Mouse (Mus musculus) MEL (cell line): ENCODE data around the gene Polr2l. TPM values are rescaled to one million over a fixed set of nuclear protein-coding genes. Genes with fewer than 3 reads are reported as not detected.

Experiments
- DNase-seq: peaks from one replicate; pipeline ENCODE4 v3.0.0; 2011; ENCODE audit warnings: low read depth, low spot score
- H3K27ac ChIP-seq: 2 replicates; pipeline ENCODE4 v1.5.1; 2012; ENCODE audit warnings: low read depth, mild to moderate bottlenecking, control low read depth, low read length, moderate library complexity; ENCODE audit not compliant: control insufficient read depth
- H3K27me3 ChIP-seq, 2 experiments: fragments of 150-350 bp in 1 of 2; sonication (generic) in 1 of 2; 2 replicates each; pipeline ENCODE4 v1.6.1; 2012; ENCODE audit warnings: low read length in 2 of 2, mild to moderate bottlenecking in 2 of 2, improper control_type of control experiment in 1 of 2, moderate library complexity in 1 of 2; ENCODE audit not compliant: insufficient read depth in 2 of 2, control insufficient read depth in 1 of 2
- H3K36me3 ChIP-seq, 2 experiments: 2 replicates each; pipeline ENCODE4 v1.6.1; 2012 to 2014; ENCODE audit warnings: low read length in 2 of 2, improper control_type of control experiment in 1 of 2, inconsistent platforms in 1 of 2, mild to moderate bottlenecking in 1 of 2; ENCODE audit not compliant: insufficient read depth in 2 of 2, control insufficient read depth in 1 of 2
- H3K4me1 ChIP-seq, 2 experiments: fragments of 150-350 bp in 1 of 2; sonication (generic) in 1 of 2; 2 replicates each; pipeline ENCODE4 v1.6.1; 2012; ENCODE audit warnings: low read length in 2 of 2, improper control_type of control experiment in 1 of 2, mild to moderate bottlenecking in 1 of 2; ENCODE audit not compliant: insufficient read depth in 2 of 2, control insufficient read depth in 1 of 2
- H3K4me3 ChIP-seq, 2 experiments: fragments of 150-350 bp in 1 of 2; sonication (generic) in 1 of 2; 2 replicates each; pipeline ENCODE4 v1.5.1; 2012; ENCODE audit warnings: low read depth in 2 of 2, low read length in 2 of 2, mild to moderate bottlenecking in 2 of 2, moderate library complexity in 2 of 2, control low read depth in 1 of 2, improper control_type of control experiment in 1 of 2; ENCODE audit not compliant: control insufficient read depth in 1 of 2, insufficient read depth in 1 of 2
- H3K79me2 ChIP-seq: 2 replicates; pipeline ENCODE4 v1.6.1; 2012; ENCODE audit warnings: mild to moderate bottlenecking, low read length, moderate library complexity; ENCODE audit not compliant: control insufficient read depth, poor library complexity, insufficient read depth
- H3K9ac ChIP-seq: 2 replicates; pipeline ENCODE4 v1.6.1; 2012; ENCODE audit warnings: low read depth, mild to moderate bottlenecking, control low read depth, low read length, moderate library complexity; ENCODE audit not compliant: control insufficient read depth, poor library complexity, severe bottlenecking
- H3K9me3 ChIP-seq: fragments of 150-350 bp; sonication (generic); replicated peaks from 2 replicates; pipeline ENCODE4 v1.6.1; 2012; ENCODE audit warnings: mild to moderate bottlenecking, low read length, improper control_type of control experiment, moderate library complexity; ENCODE audit not compliant: insufficient read depth
- E2F4 ChIP-seq: IDR thresholded peaks from 2 replicates; pipeline ENCODE4 v1.6.1; 2011; ENCODE audit warnings: low read depth, low read length, improper control_type of control experiment, borderline replicate concordance
- EP300 ChIP-seq, 2 experiments: IDR thresholded peaks; 2 replicates each; pipeline ENCODE4 v1.6.1; 2011; ENCODE audit warnings: improper control_type of control experiment in 2 of 2, low read length in 2 of 2, low read depth in 1 of 2, mild to moderate bottlenecking in 1 of 2
- GATA1 ChIP-seq: IDR thresholded peaks from 2 replicates; pipeline ENCODE4 v1.6.1; 2011; ENCODE audit warnings: low read depth, low read length, improper control_type of control experiment
- HCFC1 ChIP-seq: IDR thresholded peaks from 2 replicates; pipeline ENCODE4 v1.6.1; 2012; ENCODE audit warnings: low read depth, mild to moderate bottlenecking, inconsistent platforms, low read length, improper control_type of control experiment, moderate library complexity
- MAX ChIP-seq: IDR thresholded peaks from 2 replicates; pipeline ENCODE4 v1.6.1; 2011; ENCODE audit warnings: low read length, improper control_type of control experiment
- MAZ ChIP-seq: IDR thresholded peaks from 2 replicates; pipeline ENCODE4 v1.6.1; 2012; ENCODE audit warnings: low read depth, mild to moderate bottlenecking, inconsistent platforms, low read length, improper control_type of control experiment
- MEF2A ChIP-seq: IDR thresholded peaks from 2 replicates; pipeline ENCODE4 v1.6.1; 2014; ENCODE audit warnings: low read depth, mild to moderate bottlenecking, inconsistent platforms, low read length, improper control_type of control experiment; ENCODE audit not compliant: poor library complexity, insufficient replicate concordance, severe bottlenecking; ENCODE audit errors: extremely low read depth
- MXI1 ChIP-seq: IDR thresholded peaks from 2 replicates; pipeline ENCODE4 v1.6.1; 2011; ENCODE audit warnings: mild to moderate bottlenecking, low read depth, low read length, improper control_type of control experiment
- NRF1 ChIP-seq: IDR thresholded peaks from 2 replicates; pipeline ENCODE4 v1.6.1; 2014; ENCODE audit warnings: low read depth, mild to moderate bottlenecking, inconsistent platforms, low read length, improper control_type of control experiment, moderate library complexity; ENCODE audit not compliant: poor library complexity, insufficient read depth, severe bottlenecking
- POLR2A ChIP-seq, 2 experiments: IDR thresholded peaks; 2 replicates each; pipeline ENCODE4 v1.6.1; 2011 to 2012; ENCODE audit warnings: low read length in 2 of 2, mild to moderate bottlenecking in 2 of 2, control low read depth in 1 of 2, improper control_type of control experiment in 1 of 2, low read depth in 1 of 2, moderate library complexity in 1 of 2; ENCODE audit not compliant: control insufficient read depth in 1 of 2, insufficient read depth in 1 of 2, poor library complexity in 1 of 2
- POLR2AphosphoS2 ChIP-seq: IDR thresholded peaks from 2 replicates; pipeline ENCODE4 v1.6.1; 2011; ENCODE audit warnings: low read length, improper control_type of control experiment
- SMC3 ChIP-seq: IDR thresholded peaks from 2 replicates; pipeline ENCODE4 v1.6.1; 2011; ENCODE audit warnings: low read depth, low read length, improper control_type of control experiment
- TAL1 ChIP-seq: IDR thresholded peaks from 2 replicates; pipeline ENCODE4 v1.6.1; 2012; ENCODE audit warnings: mild to moderate bottlenecking, inconsistent platforms, low read length, moderate library complexity, mixed read lengths
- TCF12 ChIP-seq: IDR thresholded peaks from 2 replicates; pipeline ENCODE4 v1.6.1; 2014; ENCODE audit warnings: low read depth, mild to moderate bottlenecking, inconsistent platforms, low read length, improper control_type of control experiment, moderate library complexity
- UBTF ChIP-seq: IDR thresholded peaks from 2 replicates; pipeline ENCODE4 v1.6.1; 2012; ENCODE audit warnings: low read depth, mild to moderate bottlenecking, inconsistent platforms, low read length, improper control_type of control experiment, moderate library complexity, borderline replicate concordance; ENCODE audit not compliant: insufficient read depth
- USF1 ChIP-seq: IDR thresholded peaks from 2 replicates; pipeline ENCODE4 v1.6.1; 2014; ENCODE audit warnings: low read depth, mild to moderate bottlenecking, inconsistent platforms, low read length, improper control_type of control experiment, moderate library complexity
- ZC3H11A ChIP-seq: IDR thresholded peaks from 2 replicates; pipeline ENCODE4 v1.6.1; 2012; ENCODE audit warnings: low read depth, mild to moderate bottlenecking, inconsistent platforms, low read length, improper control_type of control experiment
- ZKSCAN1 ChIP-seq: IDR thresholded peaks from 2 replicates; pipeline ENCODE4 v1.6.1; 2012; ENCODE audit warnings: low read depth, mild to moderate bottlenecking, inconsistent platforms, low read length, improper control_type of control experiment, moderate library complexity
- polyA plus RNA-seq, 2 experiments: library from polyadenylated mRNA; stranded (reverse) in 1 of 2; unstranded in 1 of 2; fragments of >175 nt in 1 of 2; fragments of >200 nt in 1 of 2; gene quantifications; 2 replicates each; pipeline versions ENCODE4 v1.2.1 to v1.2.4; 2012; ENCODE audit warnings: low replicate concordance in 2 of 2, low read depth in 1 of 2; ENCODE audit not compliant: insufficient read length in 2 of 2, insufficient read depth in 1 of 2, missing spikeins in 1 of 2
- total RNA-seq: library from RNA; depleted of rRNA; stranded (reverse); fragments of 300-350 nt; gene quantifications from 2 replicates; pipeline ENCODE4 v1.2.3, GENCODE M21; 2012

Gene Polr2l
- total and polyA plus RNA-seq, 3 experiments = 82.4 to 114 TPM; not detected in 1

DNA sequence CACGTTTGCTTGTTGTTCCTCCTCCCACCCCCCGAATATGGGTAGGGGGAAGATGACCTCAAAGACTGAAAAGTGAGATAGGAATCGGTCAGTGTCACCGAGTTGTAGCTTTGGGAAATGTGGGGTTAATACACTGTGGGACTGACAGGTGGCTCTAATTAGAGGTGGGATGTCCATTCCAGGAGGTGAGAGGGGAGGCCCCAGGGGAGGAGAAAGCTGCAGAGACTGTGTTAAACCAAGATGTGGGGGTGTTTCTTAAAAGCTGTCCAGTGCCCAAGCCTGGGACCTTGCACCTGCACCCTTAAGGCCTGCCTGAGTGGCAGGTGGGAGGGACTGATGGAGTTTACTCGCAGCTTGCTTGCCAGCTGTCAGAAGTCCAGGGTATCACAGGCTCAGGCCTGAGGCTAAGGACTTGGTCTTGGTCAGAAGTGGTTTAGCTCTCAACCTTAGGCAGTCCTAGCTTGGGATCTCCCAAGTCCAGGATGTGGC is 12.6 kb downstream of the Polr2l start:
- H3K9ac ChIP-seq = no peak overlapping the region
- H3K36me3 ChIP-seq = peaks cover 0 to 3% of the 10 kb centered on the region in 2 experiments; a peak in 2 of 4 replicates
- no peak overlapping the region for H3K4me3 ChIP-seq
- TF ChIP-seq NRF1 = no peak
- TF ChIP-seq TAL1 = no peak
- TF ChIP-seq ZC3H11A = no peak
- no peak for TF ChIP-seq ZKSCAN1
- TF ChIP-seq SMC3 = no peak
- peaks cover 1% of the 10 kb centered on the region; the same call in 1 of the 2 replicates for H3K79me2 ChIP-seq
- peaks cover 5 to 14% of the 10 kb centered on the region in 2 experiments for H3K4me1 ChIP-seq
- no peaks in the 10 kb centered on the region for H3K9me3 ChIP-seq
- H3K27me3 ChIP-seq = no peaks in the 10 kb centered on the region
- no peak for DNase-seq
- H3K27ac ChIP-seq = no peak overlapping the region

DNA sequence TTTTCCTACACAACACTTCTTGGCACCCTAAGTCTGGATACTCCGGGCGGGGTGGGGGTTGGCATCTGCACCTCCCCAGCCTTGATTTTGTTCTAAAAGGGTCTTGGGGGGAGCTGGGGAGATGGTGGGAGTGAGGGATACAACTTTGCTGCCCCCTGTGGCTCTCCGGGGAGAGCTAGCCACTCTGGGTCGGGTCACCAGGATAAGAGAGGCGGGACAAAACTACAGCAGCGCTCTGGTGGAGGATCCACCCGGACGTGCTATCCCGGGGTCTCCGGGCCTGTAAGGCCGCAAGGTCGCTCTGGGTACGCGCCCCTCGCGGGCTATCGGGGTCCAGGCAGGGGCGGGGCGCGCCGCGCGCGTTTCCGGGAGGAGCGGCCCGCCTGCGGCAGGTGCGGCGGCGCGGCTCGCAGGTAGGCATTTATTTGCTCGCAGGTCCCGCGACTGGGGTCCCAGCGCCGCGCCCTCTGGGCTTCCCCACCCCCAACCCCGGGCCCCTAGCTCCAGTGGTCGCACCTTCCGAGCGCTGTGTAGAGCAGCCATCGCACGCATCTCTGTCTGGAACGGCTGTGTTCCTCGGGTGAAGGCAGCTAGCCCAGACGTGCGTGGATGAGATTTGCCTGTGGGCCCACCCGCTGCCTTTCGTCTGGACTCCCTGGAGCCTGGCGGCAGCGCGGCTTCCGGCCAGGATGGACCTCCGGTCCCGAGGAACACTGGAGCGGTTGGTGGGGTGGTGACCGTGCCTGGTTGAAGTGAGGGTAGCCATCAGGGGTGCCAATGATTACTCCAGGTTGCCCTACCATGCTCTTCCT is 13.2 kb downstream of the Polr2l start:
- no peak for TF ChIP-seq MAZ
- TF ChIP-seq ZKSCAN1 = no peak
- TF ChIP-seq GATA1 = no peak
- no peak for TF ChIP-seq TCF12
- no peak for TF ChIP-seq TAL1
- TF ChIP-seq POLR2A (IDR thresholded peaks at IDR 0.05; ENCODE audit: control insufficient read depth in 1 of 2, insufficient read depth in 1 of 2, low read depth in 1 of 2, low read length in 2 of 2, poor library complexity in 1 of 2) = no peak
- no peak for TF ChIP-seq MAX
- TF ChIP-seq MXI1 = no peak
- no peak for TF ChIP-seq POLR2AphosphoS2
- no peak for TF ChIP-seq USF1
- TF ChIP-seq UBTF = no peak
- TF ChIP-seq MEF2A = no peak
- no peak for TF ChIP-seq E2F4
- no peak for TF ChIP-seq SMC3
- TF ChIP-seq EP300 (IDR thresholded peaks at IDR 0.05; ENCODE audit: low read depth in 1 of 2, low read length in 2 of 2) = no peak
- no peak for TF ChIP-seq HCFC1
- Histone ChIP-seq H3K4me1 (peaks cover 1 to 11% of the 10 kb centered on the region in 2 experiments), H3K9ac (no peak overlapping the region), H3K79me2 (no peaks in the 10 kb centered on the region), H3K27ac (no peak overlapping the region), H3K4me3 (no peak overlapping the region), H3K27me3 (no peaks in the 10 kb centered on the region), H3K9me3 (no peaks in the 10 kb centered on the region), H3K36me3 (peaks cover 0 to 1% of the 10 kb centered on the region in 2 experiments; a peak in 2 of 4 replicates)
- DNase-seq = no peak
